Mouse (Mus musculus): ENCODE results near the gene S100a3. TPM values are rescaled to one million over a fixed set of nuclear protein-coding genes. Genes with fewer than 3 reads are reported as not detected.

Gene S100a3
- polyA plus RNA-seq, 1 experiment = 1.9 TPM

DNA sequence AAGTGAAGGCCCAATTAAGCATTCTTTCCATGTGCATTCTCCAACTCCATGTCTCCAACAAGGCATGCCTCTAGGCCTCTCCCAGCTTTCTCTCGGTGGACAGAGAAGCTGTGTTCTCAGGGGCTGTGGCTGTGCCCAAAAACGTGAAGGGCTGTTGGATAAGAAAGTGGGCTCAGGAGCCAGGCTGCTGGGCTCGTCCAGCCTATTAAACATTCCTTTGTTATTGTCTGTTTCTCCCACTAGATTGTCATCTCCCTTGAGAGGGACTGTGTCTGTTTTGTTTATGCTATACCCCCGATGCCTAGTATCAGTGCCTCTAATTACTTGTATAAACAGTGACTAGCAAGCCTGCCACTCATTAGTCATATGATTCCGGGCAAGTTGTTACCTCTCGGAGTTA is 37.4 kb downstream of the S100a3 start:
- no peak for TF ChIP-seq CTCF (IDR thresholded peaks at IDR 0.05; ENCODE audit: extremely low read depth, insufficient read depth, low read length)
- no peak for TF ChIP-seq POLR2A (IDR thresholded peaks at IDR 0.05; ENCODE audit: extremely low read depth, insufficient read depth, low read length)
- Histone ChIP-seq H3K4me1 (ENCODE audit: control insufficient read depth, insufficient read depth, low read length) (peaks cover 2% of the 10 kb centered on the region; the same call in 1 of the 2 replicates), H3K27ac (ENCODE audit: insufficient read depth, low read length) (no peak overlapping the region), H3K4me3 (ENCODE audit: insufficient read depth, low read length) (no peak overlapping the region)

DNA sequence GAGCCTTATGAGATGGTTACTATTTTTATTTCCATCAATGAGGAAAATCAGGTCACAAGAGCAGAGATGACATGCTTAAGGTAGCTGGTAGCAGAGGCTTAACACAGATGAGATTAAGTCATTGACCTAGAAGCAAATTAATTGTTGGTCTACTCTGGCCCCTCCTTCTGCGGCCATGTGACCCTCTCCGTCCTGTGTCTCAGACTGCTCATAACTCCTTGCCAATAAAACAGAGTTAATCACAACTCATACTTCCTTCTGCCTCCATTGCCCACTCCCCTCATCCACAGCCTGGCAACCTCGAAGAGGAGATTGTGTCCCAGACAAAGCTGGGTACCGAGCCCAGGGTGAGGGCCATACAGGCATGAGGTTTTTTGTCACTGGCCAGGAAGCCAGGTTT is 37.8 kb downstream of the S100a3 start:
- no peak overlapping the region for H3K27ac ChIP-seq (ENCODE audit: insufficient read depth, low read length)
- TF ChIP-seq POLR2A (IDR thresholded peaks at IDR 0.05; ENCODE audit: extremely low read depth, insufficient read depth, low read length) (no peak), CTCF (IDR thresholded peaks at IDR 0.05; ENCODE audit: extremely low read depth, insufficient read depth, low read length) (no peak)
- H3K4me1 ChIP-seq (ENCODE audit: control insufficient read depth, insufficient read depth, low read length) = peaks cover 2% of the 10 kb centered on the region; the same call in 1 of the 2 replicates
- H3K4me3 ChIP-seq (ENCODE audit: insufficient read depth, low read length) = no peak overlapping the region

DNA sequence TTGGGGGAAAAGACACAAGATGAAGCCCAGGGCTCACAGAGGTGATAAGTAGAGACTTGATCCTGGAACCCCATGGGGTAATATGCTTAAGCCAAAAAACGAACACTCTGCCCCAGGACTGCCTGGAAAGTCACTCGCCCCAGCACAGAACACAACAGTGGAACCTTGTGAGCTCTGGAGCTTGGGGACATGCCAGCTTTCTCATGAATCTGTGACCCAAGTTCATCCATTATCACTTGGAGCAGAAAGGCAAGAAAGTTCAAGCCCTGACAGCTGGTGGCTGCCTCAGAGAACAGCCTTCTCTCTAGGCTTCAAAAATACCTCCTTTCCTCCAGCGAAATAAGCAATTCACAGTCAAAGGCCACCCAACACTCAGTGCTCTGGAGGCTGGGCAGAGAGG is 39.0 kb downstream of the S100a3 start:
- H3K4me3 ChIP-seq (ENCODE audit: insufficient read depth, low read length) = no peak overlapping the region
- peaks cover 2% of the 10 kb centered on the region; the same call in 1 of the 2 replicates for H3K4me1 ChIP-seq (ENCODE audit: control insufficient read depth, insufficient read depth, low read length)
- TF ChIP-seq POLR2A (IDR thresholded peaks at IDR 0.05; ENCODE audit: extremely low read depth, insufficient read depth, low read length) = no peak
- TF ChIP-seq CTCF (IDR thresholded peaks at IDR 0.05; ENCODE audit: extremely low read depth, insufficient read depth, low read length) = no peak
- H3K27ac ChIP-seq (ENCODE audit: insufficient read depth, low read length) = no peak overlapping the region

DNA sequence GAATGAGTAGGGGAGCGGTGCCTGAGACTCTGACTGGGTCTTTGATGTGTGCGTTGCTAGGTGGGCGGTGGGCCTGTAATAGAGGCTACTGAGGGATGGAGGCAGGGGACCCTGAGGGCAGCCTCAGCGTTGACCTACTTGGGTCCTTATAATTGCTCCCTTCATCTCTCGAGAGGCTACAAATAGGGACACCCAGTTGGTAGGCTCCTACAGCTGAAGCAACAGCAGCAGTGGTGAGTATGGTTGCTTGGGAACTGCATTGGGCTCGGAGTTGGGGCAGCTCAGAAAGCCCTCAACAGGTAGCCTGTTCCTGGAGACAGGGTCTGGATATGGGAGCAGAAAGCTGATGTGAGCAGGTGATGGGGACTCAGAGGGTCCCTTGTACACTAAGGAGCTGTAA is 39.7 kb downstream of the S100a3 start:
- H3K27ac ChIP-seq (ENCODE audit: insufficient read depth, low read length) = no peak overlapping the region
- TF ChIP-seq POLR2A (IDR thresholded peaks at IDR 0.05; ENCODE audit: extremely low read depth, insufficient read depth, low read length) (no peak), CTCF (IDR thresholded peaks at IDR 0.05; ENCODE audit: extremely low read depth, insufficient read depth, low read length) (no peak)
- no peak overlapping the region for H3K4me3 ChIP-seq (ENCODE audit: insufficient read depth, low read length)
- peaks cover 6% of the 10 kb centered on the region; the same call in 1 of the 2 replicates for H3K4me1 ChIP-seq (ENCODE audit: control insufficient read depth, insufficient read depth, low read length)

DNA sequence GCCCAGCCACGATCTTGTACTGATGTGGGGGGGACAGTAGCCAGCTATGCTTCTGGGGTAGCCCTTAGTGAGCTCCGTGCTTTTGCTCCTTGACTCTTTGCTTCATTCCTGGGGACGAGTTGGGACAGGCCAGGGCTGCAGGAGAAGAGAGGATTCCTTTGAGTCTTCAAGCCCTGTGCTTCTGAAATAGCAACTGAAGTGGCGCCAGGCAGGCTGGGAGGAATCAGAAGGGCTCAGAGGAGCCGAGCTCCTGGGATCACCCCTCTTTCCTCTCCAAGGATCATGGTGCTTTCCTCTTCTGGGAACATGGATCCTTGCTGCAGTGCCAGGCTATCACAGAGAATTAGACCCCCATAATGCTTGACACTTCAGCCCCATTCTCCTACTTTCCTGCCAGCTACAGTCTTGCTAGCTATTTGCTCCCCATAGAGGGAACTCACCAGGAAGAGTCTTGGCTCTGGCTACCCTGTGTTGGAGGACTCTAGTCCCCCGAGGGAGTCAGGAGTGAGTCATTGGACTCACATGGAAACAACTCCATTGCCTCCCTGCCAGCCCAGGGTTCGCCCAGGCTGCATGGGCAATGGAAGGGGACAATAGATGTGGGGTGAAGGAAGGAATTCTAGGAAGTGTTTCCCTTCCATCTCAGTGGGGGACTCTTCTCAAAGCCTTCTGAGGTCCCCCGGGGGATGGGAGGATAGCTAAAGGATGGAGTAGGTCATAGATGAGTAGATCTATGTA is 40.2 kb downstream of the S100a3 start:
- Histone ChIP-seq H3K4me1 (ENCODE audit: control insufficient read depth, insufficient read depth, low read length) (peaks cover 6% of the 10 kb centered on the region), H3K27ac (ENCODE audit: insufficient read depth, low read length) (no peak overlapping the region), H3K4me3 (ENCODE audit: insufficient read depth, low read length) (no peak overlapping the region)
- TF ChIP-seq POLR2A (IDR thresholded peaks at IDR 0.05; ENCODE audit: extremely low read depth, insufficient read depth, low read length) (no peak), CTCF (IDR thresholded peaks at IDR 0.05; ENCODE audit: extremely low read depth, insufficient read depth, low read length) (no peak)

DNA sequence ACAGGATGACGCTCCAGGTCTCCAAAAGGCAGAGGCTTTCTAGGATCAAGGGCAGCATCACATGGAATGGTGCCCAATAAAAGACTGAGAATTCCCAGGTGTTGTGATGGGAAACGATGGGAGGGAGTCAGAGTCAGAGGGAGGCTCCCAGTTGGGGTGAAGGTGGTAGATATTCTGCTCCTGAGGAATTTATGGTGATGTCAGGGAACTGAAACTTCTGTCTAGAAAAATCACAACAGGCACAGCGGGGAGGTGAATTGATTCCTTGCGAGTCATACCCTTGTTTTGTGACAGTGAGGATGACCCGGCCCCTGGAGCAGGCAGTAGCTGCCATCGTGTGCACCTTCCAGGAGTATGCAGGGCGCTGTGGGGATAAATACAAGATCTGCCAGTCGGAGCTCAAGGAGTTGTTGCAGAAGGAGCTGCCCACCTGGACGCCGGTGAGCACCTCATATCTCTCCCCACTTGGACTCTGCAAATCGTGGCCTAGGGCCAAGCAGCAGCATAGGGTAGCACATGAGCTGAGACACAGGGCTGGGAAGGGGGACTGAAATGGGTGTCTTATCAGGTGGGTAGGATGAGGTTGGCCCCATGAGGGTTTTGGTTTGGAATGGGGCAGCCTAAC is 41.2 kb downstream of the S100a3 start, which contains the start of gene Gm42674:
Gm42674 (plus strand) TSS at position 419 of the 625 bp plus-strand sequence.
- H3K4me3 ChIP-seq (ENCODE audit: insufficient read depth, low read length) = no peak within 1 kb of the TSS
- no peak for TF ChIP-seq POLR2A (IDR thresholded peaks at IDR 0.05; ENCODE audit: extremely low read depth, insufficient read depth, low read length)
- TF ChIP-seq CTCF (IDR thresholded peaks at IDR 0.05; ENCODE audit: extremely low read depth, insufficient read depth, low read length) = no peak
- no peak within 1 kb of the TSS for H3K27ac ChIP-seq (ENCODE audit: insufficient read depth, low read length)
- H3K4me1 ChIP-seq (ENCODE audit: control insufficient read depth, insufficient read depth, low read length) = peaks cover 6% of the 10 kb centered on the region

DNA sequence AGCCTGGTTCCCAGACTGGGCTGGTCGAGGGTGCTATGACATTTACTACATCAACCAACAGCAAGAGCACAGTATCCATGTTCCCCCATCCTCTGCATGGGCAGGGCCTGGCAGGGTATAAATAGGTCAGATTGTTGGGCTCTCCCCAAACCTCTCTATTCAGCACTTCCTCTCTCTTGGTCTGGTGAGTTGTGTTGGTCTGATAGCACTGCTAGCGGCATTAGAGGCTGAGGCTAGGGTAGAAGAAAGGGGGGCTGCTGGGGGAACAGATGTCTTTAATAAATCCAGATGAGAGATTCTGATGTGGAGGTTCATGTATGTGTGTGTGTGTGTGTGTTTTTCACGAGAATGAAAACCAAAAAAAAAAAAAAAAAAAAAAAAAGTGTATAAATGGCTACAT is 43.2 kb downstream of the S100a3 start, which contains the start of gene S100a4:
S100a4 (plus strand) TSS at position 149 of the 400 bp plus-strand sequence.
- H3K27ac ChIP-seq (ENCODE audit: insufficient read depth, low read length) = no peak within 1 kb of the TSS
- H3K4me1 ChIP-seq (ENCODE audit: control insufficient read depth, insufficient read depth, low read length) = peaks cover 6% of the 10 kb centered on the region
- TF ChIP-seq POLR2A (IDR thresholded peaks at IDR 0.05; ENCODE audit: extremely low read depth, insufficient read depth, low read length) (no peak), CTCF (IDR thresholded peaks at IDR 0.05; ENCODE audit: extremely low read depth, insufficient read depth, low read length) (no peak)
- H3K4me3 ChIP-seq (ENCODE audit: insufficient read depth, low read length) = no peak within 1 kb of the TSS

DNA sequence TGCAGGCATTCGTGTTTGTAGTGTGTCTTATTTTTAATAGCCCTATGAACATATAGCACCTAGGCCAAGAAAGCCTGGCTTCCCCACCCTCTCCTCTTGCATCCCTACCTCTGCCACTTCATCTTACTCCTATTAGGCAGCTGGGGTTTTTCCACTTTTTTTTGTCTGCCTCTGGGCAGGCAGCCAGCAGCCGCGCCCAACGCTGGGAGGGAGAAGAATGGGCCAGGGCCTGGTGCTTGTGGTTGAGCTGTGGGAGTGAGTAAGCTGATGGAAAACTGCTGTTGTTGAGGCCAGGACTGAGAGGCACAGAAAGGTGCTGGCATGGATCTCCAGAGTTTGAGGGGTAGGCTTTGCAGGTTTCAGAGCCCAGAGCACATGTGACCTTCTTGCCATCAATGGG is 44.0 kb downstream of the S100a3 start:
- Histone ChIP-seq H3K4me1 (ENCODE audit: control insufficient read depth, insufficient read depth, low read length) (peaks cover 6% of the 10 kb centered on the region), H3K4me3 (ENCODE audit: insufficient read depth, low read length) (no peak overlapping the region), H3K27ac (ENCODE audit: insufficient read depth, low read length) (no peak overlapping the region)
- TF ChIP-seq POLR2A (IDR thresholded peaks at IDR 0.05; ENCODE audit: extremely low read depth, insufficient read depth, low read length) (no peak), CTCF (IDR thresholded peaks at IDR 0.05; ENCODE audit: extremely low read depth, insufficient read depth, low read length) (no peak)

DNA sequence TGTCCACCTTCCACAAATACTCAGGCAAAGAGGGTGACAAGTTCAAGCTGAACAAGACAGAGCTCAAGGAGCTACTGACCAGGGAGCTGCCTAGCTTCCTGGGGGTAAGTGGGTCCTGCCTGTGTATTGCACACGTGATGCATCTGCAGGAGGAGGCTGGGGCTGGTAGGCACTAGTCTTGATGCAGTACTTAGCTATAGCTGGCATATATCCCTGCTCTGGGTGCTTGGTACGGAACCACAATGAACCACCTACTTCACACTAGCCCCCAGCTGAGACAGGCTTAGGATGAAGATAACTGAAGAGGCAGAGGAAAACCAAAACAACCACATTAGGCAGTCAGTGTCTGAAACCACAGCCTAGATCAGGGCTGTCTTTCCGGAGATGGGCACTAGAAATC is 44.7 kb downstream of the S100a3 start:
- H3K4me1 ChIP-seq (ENCODE audit: control insufficient read depth, insufficient read depth, low read length) = peaks cover 6% of the 10 kb centered on the region
- no peak overlapping the region for H3K4me3 ChIP-seq (ENCODE audit: insufficient read depth, low read length)
- TF ChIP-seq CTCF (IDR thresholded peaks at IDR 0.05; ENCODE audit: extremely low read depth, insufficient read depth, low read length) (no peak), POLR2A (IDR thresholded peaks at IDR 0.05; ENCODE audit: extremely low read depth, insufficient read depth, low read length) (no peak)
- H3K27ac ChIP-seq (ENCODE audit: insufficient read depth, low read length) = no peak overlapping the region

DNA sequence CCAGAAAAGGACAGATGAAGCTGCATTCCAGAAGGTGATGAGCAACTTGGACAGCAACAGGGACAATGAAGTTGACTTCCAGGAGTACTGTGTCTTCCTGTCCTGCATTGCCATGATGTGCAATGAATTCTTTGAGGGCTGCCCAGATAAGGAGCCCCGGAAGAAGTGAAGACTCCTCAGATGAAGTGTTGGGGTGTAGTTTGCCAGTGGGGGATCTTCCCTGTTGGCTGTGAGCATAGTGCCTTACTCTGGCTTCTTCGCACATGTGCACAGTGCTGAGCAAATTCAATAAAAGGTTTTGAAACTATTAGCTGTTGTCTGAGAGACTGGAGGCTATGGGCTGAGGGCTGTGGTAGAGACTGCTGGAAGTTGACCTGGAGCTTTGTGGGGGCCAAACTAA is 45.4 kb downstream of the S100a3 start:
- Histone ChIP-seq H3K4me1 (ENCODE audit: control insufficient read depth, insufficient read depth, low read length) (peaks cover 5% of the 10 kb centered on the region), H3K4me3 (ENCODE audit: insufficient read depth, low read length) (no peak overlapping the region), H3K27ac (ENCODE audit: insufficient read depth, low read length) (no peak overlapping the region)
- TF ChIP-seq CTCF (IDR thresholded peaks at IDR 0.05; ENCODE audit: extremely low read depth, insufficient read depth, low read length) (no peak), POLR2A (IDR thresholded peaks at IDR 0.05; ENCODE audit: extremely low read depth, insufficient read depth, low read length) (no peak)

All from cortical plate, adult 2 months (tissue).